Mouse (Mus musculus) thymus, postnatal 14 days (tissue): ENCODE results near the gene Wdr91.

Experiments
- DNase-seq: peaks from one replicate; pipeline ENCODE4 v3.0.0; 2021

Gene Wdr91

GRCm38 (mm10) chr6:34861546-34862053 lies 49.1 kb downstream of the Wdr91 start:
- peak; percentile 49 for DNase-seq

DNA sequence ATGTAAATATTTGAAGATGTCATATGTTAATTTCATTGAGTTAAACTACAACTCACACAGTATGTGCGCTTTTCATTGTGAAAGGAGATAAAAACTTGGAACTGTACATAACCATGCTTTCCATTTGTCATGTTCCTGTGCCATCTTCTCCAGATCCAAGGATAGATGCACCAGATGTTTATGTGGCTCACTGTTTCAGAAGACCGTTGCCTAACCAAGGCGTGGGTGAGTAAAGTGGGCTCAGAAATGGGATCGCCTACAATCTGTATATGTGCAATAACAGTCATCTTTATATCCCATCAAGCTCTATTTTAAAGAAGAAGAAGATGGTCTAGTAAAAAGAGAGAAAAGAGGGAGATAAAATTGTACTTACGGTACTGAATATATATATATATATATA lies 78.3 kb downstream of the Wdr91 start:
- no peak for DNase-seq
